Mouse (Mus musculus) layer of hippocampus, postnatal 36 days (tissue): ENCODE data around the gene Efna2. TPM values are rescaled to one million over a fixed set of nuclear protein-coding genes. Genes with fewer than 3 reads are reported as not detected.
"Not testable (repeated sequence)": the region's sequence is repeated elsewhere in the genome, so short reads cannot be mapped to it uniquely, and the experiment has no call there.

Experiments used
- DNase-seq, 2 experiments: peaks; one replicate each; pipeline ENCODE4 v3.0.0; 2022
- total RNA-seq, 2 experiments: library from RNA; stranded (reverse); gene quantifications; 2 replicates each; pipeline ENCODE4 v1.2.3; 2021

The Efna2 gene
- total RNA-seq, 2 experiments from 2014 or later, result 9.0 to 9.6 TPM

GRCm38 (mm10) chr10:80190491-80191051 lies 11.3 kb downstream of the Efna2 start:
- peak; percentile 24 to 56 for DNase-seq

- DNase-seq, result no peak
These were observed 14.7 kb downstream of the Efna2 start for GRCm38 (mm10) chr10:80193976-80194375.

GRCm38 (mm10) chr10:80194441-80194840 lies 15.2 kb downstream of the Efna2 start:
- no peak for DNase-seq

- no peak for DNase-seq
These were observed 16.9 kb downstream of the Efna2 start for GRCm38 (mm10) chr10:80196167-80196566.

- no peak for DNase-seq
These were observed 17.7 kb downstream of the Efna2 start for GRCm38 (mm10) chr10:80196778-80197581.

- DNase-seq, result peak; percentile 64 to 67
These were observed 20.2 kb downstream of the Efna2 start for GRCm38 (mm10) chr10:80199440-80200008.

- DNase-seq, result no peak
These were observed 21.2 kb downstream of the Efna2 start for GRCm38 (mm10) chr10:80200485-80200884.

- DNase-seq, result no peak
These were observed 24.8 kb downstream of the Efna2 start for GRCm38 (mm10) chr10:80204055-80204454.

- DNase-seq, result no peak
These were observed 27.9 kb downstream of the Efna2 start for GRCm38 (mm10) chr10:80207201-80207600.

GRCm38 (mm10) chr10:80207676-80208075 lies 28.4 kb downstream of the Efna2 start:
- no peak for DNase-seq

- DNase-seq, result no peak
These were observed 29.0 kb downstream of the Efna2 start for GRCm38 (mm10) chr10:80208248-80208647.

- peak; percentile 30 to 36 for DNase-seq
These were observed 29.6 kb downstream of the Efna2 start for GRCm38 (mm10) chr10:80208841-80209371.

- not testable (repeated sequence) for DNase-seq
These were observed 32.3 kb downstream of the Efna2 start for GRCm38 (mm10) chr10:80211547-80212103.

GRCm38 (mm10) chr10:80215048-80215772 lies 35.9 kb downstream of the Efna2 start:
- DNase-seq, result no peak

GRCm38 (mm10) chr10:80220676-80221075 lies 41.4 kb downstream of the Efna2 start:
- DNase-seq, result no peak

GRCm38 (mm10) chr10:80223137-80223536 lies 43.9 kb downstream of the Efna2 start:
- not testable (repeated sequence) for DNase-seq

GRCm38 (mm10) chr10:80226071-80226415 lies 46.8 kb downstream of the Efna2 start:
- no peak for DNase-seq

GRCm38 (mm10) chr10:80226416-80227165 lies 47.3 kb downstream of the Efna2 start, which contains the start of gene Mum1:
TSS of gene Mum1 (plus strand) at chr10:80226434.
- peak; percentile 99 for DNase-seq

- no peak for DNase-seq
These were observed 47.9 kb downstream of the Efna2 start for GRCm38 (mm10) chr10:80227166-80227539.

- no peak for DNase-seq
These were observed 48.8 kb downstream of the Efna2 start for GRCm38 (mm10) chr10:80227877-80228775.
